Mouse (Mus musculus) thymus, adult 2 months (tissue): ENCODE data around the gene Olfr38.

Experiments
- CTCF ChIP-seq: fragments of 200-500 bp; IDR thresholded peaks from 2 replicates; pipeline ENCODE4 v1.5.1; 2012; ENCODE audit warnings: mild to moderate bottlenecking, control low read depth, low read length, moderate library complexity, borderline replicate concordance; ENCODE audit not compliant: control insufficient read depth, poor library complexity, insufficient read depth; ENCODE audit errors: extremely low read depth
- POLR2A ChIP-seq: fragments of 200-500 bp; IDR thresholded peaks from 2 replicates; pipeline ENCODE4 v1.6.1; 2012; ENCODE audit warnings: mild to moderate bottlenecking, low read length, control low read depth, moderate library complexity; ENCODE audit not compliant: control insufficient read depth, poor library complexity, insufficient read depth; ENCODE audit errors: extremely low read depth

DNA sequence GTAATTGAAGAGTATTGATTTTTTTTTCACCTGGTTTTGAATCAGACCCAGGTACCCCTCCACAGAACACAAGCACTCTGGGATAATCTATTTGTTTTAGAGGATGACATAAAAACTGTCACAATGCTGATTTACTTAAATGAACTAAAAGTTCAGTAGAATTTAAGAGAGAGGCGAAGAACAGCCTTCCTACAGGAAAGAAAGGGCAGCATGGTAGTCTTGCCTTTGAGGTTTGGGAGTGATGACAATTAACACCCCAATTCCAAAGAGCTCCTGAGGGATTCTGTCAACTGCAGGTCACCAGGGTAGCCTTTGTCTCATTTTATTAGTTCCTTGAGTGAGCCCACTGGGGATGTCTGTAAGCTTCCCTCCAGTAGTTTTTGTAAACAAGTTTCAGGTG is at the start of gene Olfr38:
- TF ChIP-seq CTCF (no peak), POLR2A (no peak)
